Mouse (Mus musculus) lung, embryonic 16.5 days (tissue): ENCODE measurements at regions not wholly inside any gene's neighbourhood (a gene's known extent, or its start where the extent isn't known, plus 50 kb on each side); places are given as distances from the start of the nearest gene placed in this dataset.

ENCODE experiments used
- ATAC-seq: fragments of 200-750 bp; cut with Nextera tagmentation; 2 replicates; pipeline ENCODE4 v1.8.0; 2017; ENCODE audit warnings: low read depth, mild to moderate bottlenecking, moderate library complexity
- H3K27ac ChIP-seq: fragments of 300-500 bp; sonication (generic); 2 replicates; pipeline ENCODE4 v1.5.1; 2014; ENCODE audit warnings: mild to moderate bottlenecking, control low read depth, low read length
- H3K27me3 ChIP-seq: fragments of 300-500 bp; sonication (generic); 2 replicates; pipeline ENCODE4 v1.6.1; 2014; ENCODE audit warnings: low read depth, low read length, mixed read lengths; ENCODE audit not compliant: control insufficient read depth, insufficient read depth
- H3K36me3 ChIP-seq: fragments of 300-500 bp; sonication (generic); 2 replicates; pipeline ENCODE4 v1.6.1; 2014; ENCODE audit warnings: low read length; ENCODE audit not compliant: control insufficient read depth, insufficient read depth
- H3K4me1 ChIP-seq: fragments of 300-500 bp; sonication (generic); replicated peaks from 2 replicates; pipeline ENCODE4 v1.6.1; 2014; ENCODE audit warnings: low read length, mixed read lengths; ENCODE audit not compliant: control insufficient read depth, insufficient read depth
- H3K4me2 ChIP-seq: fragments of 300-500 bp; sonication (generic); 2 replicates; pipeline ENCODE4 v1.6.1; 2014; ENCODE audit warnings: low read depth, low read length, control low read depth
- H3K4me3 ChIP-seq: fragments of 300-500 bp; sonication (generic); 2 replicates; pipeline ENCODE4 v1.5.1; 2014; ENCODE audit warnings: mild to moderate bottlenecking, low read length, control low read depth
- H3K9ac ChIP-seq: fragments of 300-500 bp; sonication (generic); 2 replicates; pipeline ENCODE4 v1.6.1; 2014; ENCODE audit warnings: low read length, control low read depth
- H3K9me3 ChIP-seq: fragments of 300-500 bp; sonication (generic); 2 replicates; pipeline ENCODE4 v1.6.1; 2016; ENCODE audit warnings: low read length; ENCODE audit not compliant: control insufficient read depth
- WGBS: fragments of 180-500 bp; shearing (Covaris S2); extraction: QIAGEN DNeasy Blood & Tissue Kit; methylation state at CpG from one replicate; pipeline ENCODE4 v1.1.7; 2014; 5-methylcytosine and 5-hydroxymethylcytosine counted together

GRCm38 (mm10) chr10:66370096-66370495, 725.8 kb upstream of the Jmjd1c start:
- no peaks in the 10 kb centered on the region for H3K27me3 ChIP-seq
- H3K4me3 ChIP-seq: no peak overlapping the region
- no peak for ATAC-seq
- no peaks in the 10 kb centered on the region for H3K36me3 ChIP-seq
- H3K27ac ChIP-seq: no peak overlapping the region
- H3K9ac ChIP-seq: no peak overlapping the region
- WGBS: 58% methylated on average over 3 of the region's 3 CpGs
- no peak overlapping the region for H3K4me2 ChIP-seq
- H3K4me1 ChIP-seq: no peaks in the 10 kb centered on the region
- no peaks in the 10 kb centered on the region for H3K9me3 ChIP-seq

GRCm38 (mm10) chr10:66371756-66372155, 724.2 kb upstream of the Jmjd1c start:
- H3K9ac ChIP-seq: no peak overlapping the region
- H3K9me3 ChIP-seq: no peaks in the 10 kb centered on the region
- H3K36me3 ChIP-seq: no peaks in the 10 kb centered on the region
- H3K4me2 ChIP-seq: no peak overlapping the region
- WGBS: 71% methylated on average over 2 of the region's 2 CpGs
- no peaks in the 10 kb centered on the region for H3K27me3 ChIP-seq
- H3K4me1 ChIP-seq: no peaks in the 10 kb centered on the region
- no peak overlapping the region for H3K4me3 ChIP-seq
- H3K27ac ChIP-seq: no peak overlapping the region
- ATAC-seq: no peak
